Mouse (Mus musculus) myocyte (in vitro differentiated cells): ENCODE measurements around the gene Svop.

Experiments used
- CEBPB ChIP-seq: IDR thresholded peaks from 2 replicates; pipeline ENCODE4 v1.6.1; 2011; ENCODE audit warnings: mild to moderate bottlenecking, moderate library complexity; ENCODE audit not compliant: poor library complexity, insufficient read depth, severe bottlenecking
- E2F4 ChIP-seq: IDR thresholded peaks from one replicate; pipeline ENCODE4 v1.6.1; 2011; ENCODE audit warnings: mild to moderate bottlenecking, control low read depth, moderate library complexity; ENCODE audit not compliant: insufficient read depth
- MAX ChIP-seq: IDR thresholded peaks from one replicate; pipeline ENCODE4 v1.6.1; 2011; ENCODE audit warnings: low read depth, mild to moderate bottlenecking, control low read depth
- POLR2A ChIP-seq: IDR thresholded peaks from one replicate; pipeline ENCODE4 v1.6.1; 2011; ENCODE audit warnings: low read depth, mild to moderate bottlenecking, control low read depth, moderate library complexity; ENCODE audit not compliant: insufficient read length
- POLR2AphosphoS2 ChIP-seq: IDR thresholded peaks from one replicate; pipeline ENCODE4 v1.6.1; 2011; ENCODE audit warnings: low read depth, control low read depth; ENCODE audit not compliant: insufficient read length
- SRF ChIP-seq: IDR thresholded peaks from one replicate; pipeline ENCODE4 v1.6.1; 2011; ENCODE audit warnings: low read depth; ENCODE audit not compliant: control insufficient read depth, insufficient read length

DNA sequence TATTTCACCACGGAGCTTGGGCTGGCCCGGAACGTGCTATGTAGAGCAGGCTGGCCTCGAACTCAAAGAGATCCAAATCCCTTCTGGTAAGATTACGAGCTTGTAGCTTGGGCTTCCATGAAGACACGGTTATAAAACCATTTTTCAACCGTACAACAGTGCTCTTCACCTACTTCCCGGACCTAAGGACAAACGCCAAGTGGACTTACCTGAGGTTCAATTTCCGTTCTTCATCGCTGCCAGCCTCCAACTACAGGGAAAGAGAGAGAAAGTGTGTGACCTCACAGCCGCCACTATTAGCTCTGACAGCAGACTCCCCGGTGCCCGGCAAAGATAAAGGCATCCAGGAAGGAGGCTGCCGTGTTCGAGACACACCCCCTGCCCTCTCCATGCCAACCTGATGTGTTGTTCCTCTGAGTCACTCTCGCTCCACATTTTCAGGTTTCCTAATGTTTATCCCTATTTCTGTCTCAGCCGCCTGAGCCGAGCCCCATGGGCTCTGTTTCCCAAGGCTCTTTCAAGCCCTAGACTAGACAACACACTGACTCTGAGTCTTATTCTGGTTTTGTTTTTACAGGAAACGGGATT, 101.8 kb downstream of the Svop start:
- TF ChIP-seq POLR2A (no peak), E2F4 (no peak), CEBPB (no peak), MAX (no peak), SRF (no peak), POLR2AphosphoS2 (no peak)
